Mouse (Mus musculus) mouse embryonic stem cell (cell line): ENCODE results near the gene Olfr169.
"Not testable (repeated sequence)": the region's sequence is repeated elsewhere in the genome, so short reads cannot be mapped to it uniquely, and the experiment has no call there.

Experiments
- in situ Hi-C, 2 experiments: fragments of 300-500 bp; cut with MboI; formaldehyde crosslinking; loops; 1 replicate in 1 of 2; 3 replicates in 1 of 2; pipeline ENCODE4 v1.14.3; 2019 to 2020; ENCODE audit warnings: low sequenced_read_pairs in 2 of 2, low pct_unique_long_range_greater_than_20kb in 1 of 2, mixed read lengths in 1 of 2; ENCODE audit not compliant: unreplicated experiment in 1 of 2

Olfr169 gene

DNA sequence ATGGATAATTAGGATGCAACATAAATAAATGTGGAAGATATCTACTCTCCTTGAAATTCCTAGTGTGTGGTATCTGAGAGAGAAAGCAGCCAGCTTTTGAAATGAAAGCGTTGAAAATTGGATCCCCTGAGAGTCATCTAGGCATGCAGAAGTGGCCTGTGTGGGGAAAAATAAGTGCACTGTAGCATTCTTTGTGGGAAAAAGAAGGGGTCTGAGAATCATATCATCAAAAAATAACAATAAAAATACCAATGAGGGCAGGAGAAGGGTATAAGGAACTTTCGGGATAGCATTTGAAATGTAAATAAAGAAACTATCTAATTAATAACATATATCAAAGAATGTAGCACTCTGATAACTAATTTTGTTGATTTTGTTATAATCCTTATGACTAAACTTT is at the start of gene Olfr169:
TSS of gene Olfr169 (minus strand) at position 101 of the 400 bp plus-strand sequence.
- in situ Hi-C loops = not testable (repeated sequence)

DNA sequence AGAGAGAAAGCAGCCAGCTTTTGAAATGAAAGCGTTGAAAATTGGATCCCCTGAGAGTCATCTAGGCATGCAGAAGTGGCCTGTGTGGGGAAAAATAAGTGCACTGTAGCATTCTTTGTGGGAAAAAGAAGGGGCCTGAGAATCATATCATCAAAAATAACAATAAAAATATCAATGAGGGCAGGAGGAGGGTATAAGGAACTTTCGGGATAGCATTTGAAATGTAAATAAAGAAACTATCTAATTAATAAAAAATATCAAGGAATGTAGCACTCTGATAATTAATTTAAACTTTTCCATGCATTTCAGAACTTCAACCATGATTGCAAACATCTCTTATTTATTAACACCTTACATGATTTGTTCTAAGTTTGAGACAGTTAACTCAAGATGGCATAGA is 40.2 kb upstream of the Olfr169 start, which contains the start of gene Olfr170:
TSS of gene Olfr170 (minus strand) at position 101 of the 400 bp plus-strand sequence.
- in situ Hi-C loops = not testable (repeated sequence)

- in situ Hi-C loops = no loop called here
Observed at GRCm38 (mm10) chr16:19603166-19603565, 31.6 kb upstream of the Olfr169 start.

DNA sequence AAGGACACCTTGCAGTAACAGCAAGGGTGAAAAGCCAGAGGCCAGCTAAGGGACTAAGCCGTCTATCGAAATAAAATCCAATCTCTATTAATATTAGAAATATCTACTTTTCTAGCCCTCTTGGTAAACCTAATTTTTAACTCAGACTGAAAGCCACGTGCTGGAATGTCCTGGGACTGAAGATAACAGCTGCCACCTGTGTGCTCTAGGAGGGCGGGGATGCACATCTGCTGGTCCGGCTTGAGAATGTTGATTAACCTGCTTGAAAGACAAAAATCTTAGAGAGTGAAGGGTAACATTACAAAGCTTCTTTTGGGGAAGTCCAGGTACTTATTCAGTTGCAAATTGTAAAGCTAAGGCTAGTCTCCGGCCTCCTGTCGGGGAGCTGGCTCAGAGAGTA is 18.2 kb downstream of the Olfr169 start:
- in situ Hi-C loops = not testable (repeated sequence)

DNA sequence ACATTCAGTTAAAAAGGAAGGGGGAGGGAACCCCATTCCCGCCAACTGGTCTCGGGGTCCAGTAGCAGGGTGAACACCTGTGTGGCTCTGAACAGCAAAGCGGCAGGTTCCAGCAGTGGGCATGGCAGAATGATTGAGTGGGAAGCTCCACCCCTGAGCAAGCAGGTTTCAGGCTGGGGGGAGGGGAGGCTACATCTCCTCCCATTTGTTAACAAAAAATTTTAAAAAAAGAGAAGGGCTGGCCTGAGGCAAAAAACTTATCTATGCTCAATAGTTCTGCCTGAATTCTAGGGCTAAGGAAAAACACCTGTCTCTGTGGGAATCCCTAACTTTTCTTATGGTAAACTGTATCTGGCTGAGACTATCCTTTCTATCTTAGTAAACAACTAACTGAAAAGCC is 19.4 kb downstream of the Olfr169 start:
- in situ Hi-C loops = not testable (repeated sequence)

GRCm38 (mm10) chr16:19535455-19535854 is 36.2 kb downstream of the Olfr169 start, which contains the start of gene Olfr168:
Gene Olfr168, minus strand, starts transcription at chr16:19535555.
- in situ Hi-C loops = no loop called here

DNA sequence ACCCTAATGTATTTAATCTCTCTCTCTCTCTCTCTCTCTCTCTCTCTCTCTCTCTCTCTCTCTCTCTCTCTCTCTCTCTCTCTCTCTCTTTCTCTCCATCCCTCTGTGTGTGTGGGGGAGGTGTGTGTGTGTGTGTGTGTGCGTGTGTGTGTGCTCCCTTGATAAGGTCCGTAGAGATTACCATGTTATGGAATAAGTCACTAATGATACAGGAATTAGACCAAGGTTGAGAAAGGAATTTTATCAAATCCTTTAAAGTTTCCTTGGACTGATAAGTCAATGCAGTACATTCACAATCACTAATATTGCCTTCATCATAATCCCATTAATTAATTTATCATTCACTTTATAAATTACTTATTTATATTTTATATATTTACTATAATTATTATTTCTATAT is 49.4 kb downstream of the Olfr169 start, which contains the start of gene Olfr167:
TSS of gene Olfr167 (minus strand) at position 101 of the 400 bp plus-strand sequence.
- in situ Hi-C loops = no loop called here
